Mouse (Mus musculus) CH12.LX (cell line): ENCODE measurements around the gene Itgad. TPM values are rescaled to one million over a fixed set of nuclear protein-coding genes. Genes with fewer than 3 reads are reported as not detected.
A peak's percentile ranks its signal among the peaks of the same experiment; 100 is the strongest.

Experiments used
- DNase-seq: peaks from one replicate; pipeline ENCODE4 v3.0.0-alpha.2; 2013; ENCODE audit errors: extremely low read depth
- H3K27ac ChIP-seq: 2 replicates; pipeline ENCODE4 v1.5.1; 2012; ENCODE audit warnings: low read depth, mild to moderate bottlenecking, control low read depth, moderate library complexity; ENCODE audit not compliant: insufficient read depth
- H3K27me3 ChIP-seq: replicated peaks from 2 replicates; pipeline ENCODE3; 2012; ENCODE audit warnings: inconsistent platforms
- H3K36me3 ChIP-seq, 2 experiments: replicated peaks in 1 of 2; 2 replicates each; pipeline versions ENCODE3 to v1.6.1; 2012; ENCODE audit warnings: inconsistent platforms in 1 of 2, low read length in 1 of 2, mild to moderate bottlenecking in 1 of 2, mixed read lengths in 1 of 2, moderate library complexity in 1 of 2; ENCODE audit not compliant: control insufficient read depth in 1 of 2, insufficient read depth in 1 of 2
- H3K4me1 ChIP-seq, 2 experiments: 2 replicates each; pipeline ENCODE4 v1.6.1; 2012; ENCODE audit warnings: inconsistent platforms in 1 of 2, moderate library complexity in 1 of 2; ENCODE audit not compliant: insufficient read depth in 2 of 2, control insufficient read depth in 1 of 2
- H3K4me2 ChIP-seq: 2 replicates; pipeline ENCODE4 v1.6.1; 2012; ENCODE audit warnings: low read depth, mild to moderate bottlenecking, control low read depth; ENCODE audit not compliant: poor library complexity, insufficient read depth, severe bottlenecking
- H3K4me3 ChIP-seq, 3 experiments: fragments of 150-350 bp in 1 of 3; sonication (generic) in 1 of 3; replicated peaks in 1 of 3; 2 replicates each; pipeline versions ENCODE3 to v1.5.1; 2011 to 2012; ENCODE audit warnings: low read depth in 2 of 3, low read length in 2 of 3, mild to moderate bottlenecking in 2 of 3, moderate library complexity in 2 of 3, control low read depth in 1 of 3, improper control_type of control experiment in 1 of 3, inconsistent platforms in 1 of 3, mixed read lengths in 1 of 3; ENCODE audit not compliant: poor library complexity in 1 of 3
- H3K79me2 ChIP-seq: replicated peaks from 2 replicates; pipeline ENCODE4 v1.6.1; 2012; ENCODE audit warnings: mild to moderate bottlenecking, moderate library complexity; ENCODE audit not compliant: control insufficient read depth, poor library complexity, insufficient read depth, severe bottlenecking; ENCODE audit errors: extremely low read depth
- H3K9ac ChIP-seq: 2 replicates; pipeline ENCODE4 v1.6.1; 2012; ENCODE audit warnings: low read depth, mild to moderate bottlenecking, control low read depth, moderate library complexity; ENCODE audit not compliant: insufficient read depth
- H3K9me3 ChIP-seq: replicated peaks from 2 replicates; pipeline ENCODE3; 2012; ENCODE audit warnings: low read length, inconsistent platforms, mixed read lengths
- CHD1 ChIP-seq: IDR thresholded peaks from 2 replicates; pipeline ENCODE4 v1.6.1; 2012; ENCODE audit warnings: low read depth, low read length, improper control_type of control experiment, inconsistent platforms
- CHD2 ChIP-seq: IDR thresholded peaks from 2 replicates; pipeline ENCODE4 v1.6.1; 2011; ENCODE audit warnings: low read length, improper control_type of control experiment
- ETS1 ChIP-seq: conservative IDR thresholded peaks from 2 replicates; pipeline ENCODE4 v1.6.1; 2012; ENCODE audit warnings: low read depth, mild to moderate bottlenecking, inconsistent platforms, low read length, improper control_type of control experiment, moderate library complexity
- HCFC1 ChIP-seq: IDR thresholded peaks from 2 replicates; pipeline ENCODE4 v1.6.1; 2012; ENCODE audit warnings: low read depth, mild to moderate bottlenecking, inconsistent platforms, low read length, improper control_type of control experiment
- IRF4 ChIP-seq: IDR thresholded peaks from 2 replicates; pipeline ENCODE4 v1.6.1; 2014; ENCODE audit warnings: low read depth, mild to moderate bottlenecking, inconsistent platforms, low read length, improper control_type of control experiment
- KAT2A ChIP-seq: IDR thresholded peaks from 2 replicates; pipeline ENCODE4 v1.6.1; 2012; ENCODE audit warnings: low read length, improper control_type of control experiment, inconsistent platforms; ENCODE audit not compliant: insufficient replicate concordance
- MAX ChIP-seq: IDR thresholded peaks from 2 replicates; pipeline ENCODE4 v1.6.1; 2011; ENCODE audit warnings: low read length, improper control_type of control experiment
- MXI1 ChIP-seq: IDR thresholded peaks from 2 replicates; pipeline ENCODE4 v1.6.1; 2011; ENCODE audit warnings: mild to moderate bottlenecking, low read depth, low read length, improper control_type of control experiment
- MYC ChIP-seq: IDR thresholded peaks from 2 replicates; pipeline ENCODE4 v1.6.1; 2011; ENCODE audit warnings: low read depth, mild to moderate bottlenecking, improper control_type of control experiment, low read length
- NRF1 ChIP-seq: IDR thresholded peaks from 2 replicates; pipeline ENCODE4 v1.6.1; 2014; ENCODE audit warnings: low read depth, mild to moderate bottlenecking, inconsistent platforms, low read length, improper control_type of control experiment, moderate library complexity
- PAX5 ChIP-seq: IDR thresholded peaks from 2 replicates; pipeline ENCODE4 v1.6.1; 2012; ENCODE audit warnings: low read length, inconsistent platforms, mixed read lengths
- POLR2A ChIP-seq: IDR thresholded peaks from 2 replicates; pipeline ENCODE4 v1.6.1; 2011; ENCODE audit warnings: low read depth, mild to moderate bottlenecking, improper control_type of control experiment, low read length
- POLR2AphosphoS2 ChIP-seq: IDR thresholded peaks from 2 replicates; pipeline ENCODE4 v1.6.1; 2011; ENCODE audit warnings: low read depth, low read length, improper control_type of control experiment
- RCOR1 ChIP-seq: conservative IDR thresholded peaks from 2 replicates; pipeline ENCODE4 v1.6.1; 2012; ENCODE audit warnings: low read depth, mild to moderate bottlenecking, inconsistent platforms, low read length, improper control_type of control experiment
- SIN3A ChIP-seq: IDR thresholded peaks from 2 replicates; pipeline ENCODE4 v1.6.1; 2012; ENCODE audit warnings: low read length, improper control_type of control experiment, inconsistent platforms
- TBP ChIP-seq: conservative IDR thresholded peaks from 2 replicates; pipeline ENCODE4 v1.6.1; 2011; ENCODE audit warnings: low read depth, low read length, improper control_type of control experiment
- TCF12 ChIP-seq: IDR thresholded peaks from 2 replicates; pipeline ENCODE4 v1.6.1; 2014; ENCODE audit warnings: low read depth, mild to moderate bottlenecking, inconsistent platforms, low read length, improper control_type of control experiment
- USF1 ChIP-seq: IDR thresholded peaks from 2 replicates; pipeline ENCODE4 v1.6.1; 2014; ENCODE audit warnings: low read depth, mild to moderate bottlenecking, inconsistent platforms, low read length, improper control_type of control experiment
- ZKSCAN1 ChIP-seq: IDR thresholded peaks from 2 replicates; pipeline ENCODE4 v1.6.1; 2012; ENCODE audit warnings: low read depth, inconsistent platforms, low read length, improper control_type of control experiment, borderline replicate concordance
- ZNF384 ChIP-seq: IDR thresholded peaks from 2 replicates; pipeline ENCODE4 v1.6.1; 2012; ENCODE audit warnings: low read depth, low read length, improper control_type of control experiment, inconsistent platforms
- dilution Hi-C: fragments of 300-500 bp; cut with MboI; formaldehyde crosslinking; loops from 2 replicates; pipeline ENCODE4 v1.14.3; 2020; ENCODE audit warnings: low sequenced_read_pairs; ENCODE audit not compliant: extremely low pct_unique_long_range_greater_than_20kb, extremely low pct_ligation_motif_present
- in situ Hi-C: fragments of 300-500 bp; cut with MboI; formaldehyde crosslinking; loops from 3 replicates; pipeline ENCODE4 v1.14.3; 2019; ENCODE audit warnings: low sequenced_read_pairs, low pct_ligation_motif_present, low pct_unique_long_range_greater_than_20kb, mixed read lengths
- polyA plus RNA-seq: library from polyadenylated mRNA; unstranded; fragments of >175 nt; gene quantifications from 2 replicates; pipeline ENCODE4 v1.2.1, GENCODE M21; 2012; ENCODE audit warnings: low read depth; ENCODE audit not compliant: insufficient read length
- total RNA-seq, 2 experiments: library from RNA; depleted of rRNA; stranded (reverse); fragments of 300-350 nt in 1 of 2; fragments of >200 nt in 1 of 2; gene quantifications; 2 replicates each; pipeline ENCODE4 v1.2.3; 2012 to 2014

Gene Itgad
- total and polyA plus RNA-seq, 3 experiments: not detected

DNA sequence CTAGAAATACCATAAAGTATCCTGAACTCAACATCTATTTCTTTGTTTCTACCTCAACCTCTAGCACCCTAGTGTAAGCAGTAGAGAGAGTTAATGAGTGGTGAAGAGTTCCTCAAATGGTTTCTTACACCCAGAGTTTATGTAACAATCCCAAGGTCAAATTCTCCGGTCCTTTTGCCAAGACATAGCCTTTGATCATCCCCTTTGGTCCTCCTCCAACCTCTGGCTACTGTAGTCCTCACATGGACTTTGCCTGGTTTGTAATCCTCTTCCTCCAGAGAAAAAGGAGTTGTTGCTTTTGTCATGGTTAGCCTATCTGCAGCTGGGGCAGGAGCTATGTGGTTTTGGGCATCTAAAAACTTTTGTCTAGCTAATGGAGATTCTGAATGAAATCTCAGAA is 81.3 kb downstream of the Itgad start:
- Histone ChIP-seq H3K9ac (no peak overlapping the region), H3K36me3 (peaks cover 9 to 23% of the 10 kb centered on the region in 2 experiments), H3K9me3 (no peaks in the 10 kb centered on the region), H3K4me1 (peaks cover 19 to 44% of the 10 kb centered on the region in 2 experiments), H3K27me3 (no peaks in the 10 kb centered on the region), H3K27ac (no peak overlapping the region), H3K4me3 (no peak overlapping the region), H3K79me2 (no peaks in the 10 kb centered on the region), H3K4me2 (no peak overlapping the region)
- dilution Hi-C loops (no loop called here), in situ Hi-C loops (no loop called here)
- TF ChIP-seq TBP: no peak
- TF ChIP-seq HCFC1: no peak
- no peak for DNase-seq

DNA sequence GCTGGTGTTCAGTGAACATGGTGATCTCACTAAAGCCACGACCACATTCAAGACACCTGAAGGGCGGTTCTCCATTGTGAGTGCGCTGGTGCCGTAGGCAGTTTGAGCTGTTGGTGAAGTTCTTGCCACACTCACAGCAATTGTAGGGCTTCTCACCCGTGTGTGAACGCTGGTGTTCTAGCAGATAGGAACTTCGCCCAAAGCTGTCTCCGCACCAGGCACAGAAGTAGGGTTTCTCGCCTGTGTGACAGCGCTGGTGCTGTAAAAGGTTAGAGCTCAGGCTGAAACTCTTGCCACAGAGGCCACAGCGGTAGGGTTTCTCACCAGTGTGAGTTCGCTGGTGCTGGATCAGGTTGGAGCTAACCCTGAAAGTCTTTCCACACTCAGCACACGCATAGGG is 82.2 kb downstream of the Itgad start:
- Histone ChIP-seq H3K36me3 (peaks cover 18 to 32% of the 10 kb centered on the region in 2 experiments), H3K9me3 (no peaks in the 10 kb centered on the region), H3K4me1 (peaks cover 19 to 49% of the 10 kb centered on the region in 2 experiments), H3K27ac (no peak overlapping the region), H3K4me2 (peak overlapping the region; percentile 48), H3K27me3 (no peaks in the 10 kb centered on the region), H3K4me3 (peak overlapping the region in 1 of 3 experiments; percentile 82), H3K9ac (no peak overlapping the region), H3K79me2 (no peaks in the 10 kb centered on the region)
- in situ Hi-C loops (no loop called here), dilution Hi-C loops (no loop called here)
- TF ChIP-seq TCF12: no peak
- TF ChIP-seq USF1: no peak
- no peak for TF ChIP-seq MYC
- no peak for TF ChIP-seq CHD1
- no peak for TF ChIP-seq IRF4
- TF ChIP-seq SIN3A: no peak
- no peak for TF ChIP-seq MXI1
- TF ChIP-seq ZKSCAN1: no peak
- no peak for TF ChIP-seq TBP
- TF ChIP-seq PAX5: no peak
- TF ChIP-seq CHD2: no peak
- no peak for TF ChIP-seq ETS1
- no peak for TF ChIP-seq POLR2A
- no peak for TF ChIP-seq RCOR1
- TF ChIP-seq ZNF384: no peak
- no peak for TF ChIP-seq HCFC1
- TF ChIP-seq NRF1: no peak
- TF ChIP-seq MAX: no peak
- no peak for TF ChIP-seq POLR2AphosphoS2
- TF ChIP-seq KAT2A: no peak
- DNase-seq: no peak
